Mouse (Mus musculus): ENCODE results near the gene Rapgef2.

Rapgef2 gene

DNA sequence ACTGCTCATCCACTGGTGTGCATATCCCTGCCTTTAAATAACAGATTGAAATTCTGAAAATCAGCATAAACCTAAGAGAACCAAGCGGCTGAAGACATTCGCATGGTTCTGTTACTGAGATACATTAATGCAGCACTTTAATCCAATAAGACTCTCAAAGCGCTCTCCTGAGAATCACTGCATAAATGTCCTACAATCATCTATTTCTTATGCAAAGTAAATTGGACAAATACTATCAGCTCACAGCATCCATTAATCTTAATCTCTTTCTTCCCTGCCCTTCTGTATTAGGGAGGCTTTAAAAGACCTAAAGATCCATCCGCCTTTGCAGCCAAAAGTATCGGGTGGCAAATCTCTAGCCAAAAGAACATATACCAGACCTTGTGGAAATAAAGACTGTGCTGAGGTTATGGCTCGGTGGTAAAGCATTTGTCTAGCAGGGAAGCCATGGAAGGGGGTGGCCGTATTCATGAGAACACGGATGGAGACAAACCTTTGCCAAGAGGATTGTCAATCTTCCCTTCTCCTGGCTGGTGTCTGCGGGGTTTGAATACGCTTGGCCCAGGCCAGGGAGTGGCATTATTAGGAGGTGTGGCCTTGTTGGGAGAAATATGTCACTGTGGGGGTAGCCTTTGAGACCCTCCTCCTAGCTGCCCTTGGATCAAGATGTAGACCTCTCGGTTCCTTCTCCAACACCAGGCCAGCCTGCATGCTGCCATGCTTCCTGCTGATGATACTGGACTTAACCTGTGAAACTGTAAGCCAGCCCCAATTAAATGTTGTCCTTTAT lies 10.3 kb downstream of the Rapgef2 start:
- no peak for DNase-seq

DNA sequence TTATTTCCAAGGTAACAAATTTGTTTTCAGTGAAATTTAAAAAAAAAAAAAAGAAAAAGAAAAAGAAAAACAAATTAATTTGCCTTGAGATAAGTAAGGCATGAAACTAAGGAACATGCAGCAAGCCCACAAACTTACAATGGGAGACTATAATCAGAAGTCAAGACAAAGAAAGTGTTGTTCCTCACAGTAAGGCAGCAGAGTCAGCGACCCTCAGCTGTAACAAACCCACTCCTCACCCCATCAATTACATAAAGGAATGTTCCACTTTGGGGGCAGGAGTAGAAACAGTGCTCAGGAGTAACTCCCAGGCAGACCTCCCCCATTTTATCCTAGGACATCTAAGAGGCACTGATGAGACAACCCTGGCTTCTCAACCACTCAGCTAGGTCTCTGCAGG lies 13.0 kb downstream of the Rapgef2 start:
- no peak for DNase-seq

DNA sequence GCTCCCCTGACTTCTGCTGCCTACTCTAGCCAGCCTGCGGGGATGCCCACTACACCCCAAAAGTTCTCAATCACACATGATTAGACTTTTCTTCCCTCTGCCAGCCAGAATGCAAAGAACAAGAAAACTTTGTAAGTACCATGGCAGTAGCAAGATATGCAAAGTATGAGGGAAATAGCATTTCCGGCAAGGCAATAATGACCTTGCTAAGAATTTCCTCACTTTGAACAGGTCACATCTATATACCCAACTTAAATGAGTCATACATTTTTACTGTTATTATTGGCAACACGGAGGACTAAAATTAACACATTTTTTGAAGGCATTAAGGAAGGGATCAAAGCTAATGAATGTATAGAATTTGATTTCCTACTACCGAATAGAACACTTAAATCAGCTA lies 13.4 kb downstream of the Rapgef2 start:
- DNase-seq, result no peak

DNA sequence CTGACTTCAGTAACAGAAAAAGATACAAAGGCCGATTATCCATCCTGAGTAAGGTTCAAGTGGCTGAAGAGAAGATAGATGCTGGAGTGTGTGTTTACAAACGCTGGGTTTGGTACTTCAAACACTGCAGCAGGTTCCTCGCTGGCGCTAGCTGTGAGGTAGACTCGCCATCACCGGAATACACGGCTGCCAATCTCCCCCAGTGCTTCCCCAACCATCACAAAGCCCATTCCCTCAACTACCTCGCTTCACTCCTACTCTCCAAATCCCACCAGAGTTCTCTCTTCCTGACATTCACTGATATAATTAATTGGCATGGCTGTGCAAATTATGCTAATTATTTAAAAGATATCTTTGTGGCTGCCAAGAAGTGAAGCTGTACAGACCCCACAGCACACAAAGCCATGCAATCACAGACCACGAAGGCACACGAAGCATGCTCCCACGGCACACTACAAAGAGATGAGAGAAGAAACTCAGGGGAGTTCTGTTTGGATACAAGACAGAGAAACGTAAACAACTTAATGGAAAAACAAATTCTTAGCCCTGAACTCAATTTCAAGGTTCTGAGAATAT lies 15.2 kb downstream of the Rapgef2 start:
- DNase-seq, result no peak

DNA sequence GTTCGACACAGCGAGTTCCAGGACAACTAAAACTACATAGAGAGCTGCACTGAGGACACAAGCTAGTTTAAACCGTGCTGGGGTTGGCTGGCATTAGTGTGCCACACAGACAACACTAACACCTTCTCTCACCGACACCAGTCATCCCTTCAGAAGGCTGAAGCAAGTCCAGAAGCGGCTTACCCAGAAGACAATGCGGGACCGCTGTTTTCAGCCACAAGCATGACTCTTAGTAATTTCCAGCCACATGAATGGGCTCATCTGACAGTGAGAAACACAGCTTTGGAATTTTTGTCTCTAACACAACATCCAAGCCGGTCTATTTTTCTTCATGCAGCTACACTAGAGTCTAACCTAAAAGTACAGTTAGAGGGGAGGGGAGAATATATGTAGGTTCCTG lies 16.4 kb downstream of the Rapgef2 start:
- DNase-seq, result no peak

DNA sequence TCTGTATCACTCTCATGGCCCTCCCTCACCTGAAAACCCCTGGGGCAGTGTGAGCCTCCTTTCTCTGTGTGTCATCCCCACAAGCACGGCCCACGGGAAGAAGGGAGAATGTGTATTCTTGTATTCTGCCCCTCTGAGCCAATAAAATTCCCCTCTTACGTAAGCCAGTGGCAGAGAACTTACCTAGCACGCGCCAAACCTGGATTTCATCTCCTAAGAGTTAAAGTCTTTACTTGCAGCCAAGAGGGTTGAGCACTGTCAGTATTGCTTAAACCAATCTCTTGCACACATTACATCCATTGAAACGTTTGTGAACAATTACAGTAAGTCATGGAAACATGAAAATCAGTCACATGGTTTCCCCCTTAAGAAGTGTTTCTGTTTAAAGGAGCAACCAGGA lies 19.3 kb downstream of the Rapgef2 start:
- DNase-seq, result no peak

DNA sequence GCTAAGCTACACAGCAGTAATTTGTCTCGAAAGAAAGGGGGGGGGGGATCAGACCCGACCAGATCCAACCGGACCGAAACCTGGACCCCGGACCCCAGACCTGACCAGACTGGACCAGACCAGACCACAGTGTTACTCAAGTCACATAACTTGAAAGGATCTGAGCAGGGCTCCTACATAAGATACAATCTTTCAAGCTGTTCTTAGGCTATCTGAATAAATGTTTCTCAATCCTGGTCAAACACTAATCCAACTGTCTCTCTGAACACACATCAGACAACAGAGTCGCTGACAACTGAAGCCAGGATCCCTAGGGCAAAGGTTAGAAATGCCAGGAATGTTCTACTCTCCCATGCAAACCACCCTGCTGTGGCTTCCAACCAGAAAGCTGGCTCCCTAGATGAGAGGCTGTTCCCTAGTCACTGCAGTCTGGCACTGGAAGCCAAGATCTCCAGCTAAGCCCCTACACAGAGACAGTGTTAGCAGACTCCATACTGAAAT lies 24.5 kb downstream of the Rapgef2 start:
- DNase-seq, result peak; percentile 28 to 38

DNA sequence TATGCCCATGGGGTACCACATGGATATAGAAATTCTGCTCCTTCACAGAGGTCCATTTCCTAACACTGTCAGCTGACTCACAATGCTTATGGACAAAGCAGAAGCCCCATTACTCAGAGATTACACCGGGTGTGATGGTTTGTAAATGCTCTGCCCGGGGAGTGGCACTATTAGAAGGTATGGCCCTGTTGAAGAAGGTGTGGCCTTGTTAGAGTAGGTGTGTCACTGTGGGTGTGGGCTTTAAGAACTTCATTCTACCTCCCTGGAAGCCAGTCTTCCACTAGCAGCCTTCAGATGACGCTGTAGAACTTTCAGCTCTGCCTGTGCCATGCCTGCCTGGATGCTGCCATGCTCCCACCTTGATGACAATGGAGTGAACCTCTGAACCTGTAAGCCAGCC lies 32.3 kb downstream of the Rapgef2 start:
- no peak for DNase-seq

DNA sequence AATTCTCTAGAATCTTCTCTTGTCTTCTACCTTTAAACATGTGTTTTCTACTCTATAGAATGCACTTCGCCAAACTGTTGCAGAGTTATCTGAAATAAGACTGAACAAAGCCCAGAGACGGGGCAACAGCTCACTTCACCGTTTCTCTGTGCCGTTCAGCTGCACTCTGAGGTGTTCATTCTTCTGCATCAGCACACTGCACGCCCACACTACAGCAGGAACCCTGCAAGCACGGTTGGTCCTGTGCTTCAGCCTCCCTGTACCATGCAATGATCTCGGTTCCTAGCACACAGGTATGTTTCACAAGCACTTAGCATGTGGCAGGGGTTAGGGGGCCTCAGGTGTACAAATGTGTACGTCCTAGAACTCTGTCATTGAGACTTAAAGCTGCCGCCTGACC lies 32.9 kb downstream of the Rapgef2 start:
- DNase-seq, result no peak

DNA sequence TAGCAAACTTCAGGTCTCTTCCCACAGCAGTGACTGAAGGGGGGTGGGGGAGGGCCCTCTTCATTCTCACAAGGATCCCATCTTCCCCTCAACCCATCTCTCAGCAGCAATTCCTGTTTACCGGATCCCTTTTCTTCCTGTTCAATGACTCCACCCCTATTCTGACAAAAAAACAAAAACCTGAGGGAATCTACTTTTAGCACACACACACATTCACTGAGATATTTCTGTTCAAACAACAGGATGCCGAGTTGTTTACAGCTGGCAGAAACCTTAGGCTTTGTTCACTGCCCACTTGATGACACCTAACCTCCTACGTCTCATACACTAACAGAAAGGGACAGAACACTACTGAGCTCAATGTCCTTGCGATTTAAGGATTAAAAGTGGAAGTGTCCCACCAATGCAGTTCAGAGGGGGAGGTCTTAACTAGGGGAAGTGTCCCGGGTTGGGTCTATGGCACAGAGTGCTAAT lies 33.4 kb downstream of the Rapgef2 start:
- no peak for DNase-seq

DNA sequence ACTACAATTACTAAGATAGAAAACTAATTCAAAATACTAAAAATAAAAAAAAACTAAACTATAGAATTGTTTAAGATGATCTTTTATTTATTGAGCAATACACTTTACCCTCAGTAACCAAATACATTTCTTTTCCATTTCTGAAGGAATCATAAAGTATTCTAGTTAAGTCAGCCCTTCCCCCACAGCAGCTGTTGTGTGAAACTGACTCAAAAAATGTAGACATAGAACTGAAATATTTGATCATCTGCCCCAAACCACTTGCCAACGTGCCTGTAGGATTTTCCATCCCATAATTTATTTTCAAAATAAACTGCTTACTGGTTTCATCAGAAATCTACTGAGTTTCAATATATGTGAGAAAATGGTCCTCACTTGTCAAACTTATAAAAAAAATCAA lies 36.4 kb downstream of the Rapgef2 start:
- DNase-seq, result peak; percentile 42 to 44

DNA sequence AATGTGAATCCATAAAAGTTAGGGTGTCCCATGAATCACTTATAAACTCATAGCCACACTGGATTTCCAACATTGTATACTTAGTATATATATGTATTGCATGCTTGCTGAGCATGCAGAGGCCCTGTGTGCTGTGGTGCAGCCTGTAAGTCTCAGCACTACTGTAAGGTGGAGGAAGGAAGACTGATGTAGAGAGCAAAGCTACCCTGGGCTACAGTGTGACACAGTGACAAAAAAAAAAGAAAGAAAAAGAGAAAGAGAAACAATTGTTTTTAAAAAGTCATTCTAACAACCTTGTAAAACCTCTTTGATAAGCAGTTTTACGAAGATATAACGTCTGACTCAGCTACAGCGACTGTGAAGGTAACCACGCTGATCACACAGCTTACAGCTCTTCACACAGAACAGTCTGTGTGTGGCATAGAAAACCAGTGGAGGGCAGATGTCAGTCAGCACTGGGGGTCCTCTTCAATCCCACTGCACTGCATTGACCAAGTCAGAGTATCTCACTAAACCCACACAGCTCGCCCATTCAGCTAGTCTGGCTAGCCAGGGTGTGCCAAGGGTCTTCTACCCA lies 37.6 kb downstream of the Rapgef2 start:
- no peak for DNase-seq

DNA sequence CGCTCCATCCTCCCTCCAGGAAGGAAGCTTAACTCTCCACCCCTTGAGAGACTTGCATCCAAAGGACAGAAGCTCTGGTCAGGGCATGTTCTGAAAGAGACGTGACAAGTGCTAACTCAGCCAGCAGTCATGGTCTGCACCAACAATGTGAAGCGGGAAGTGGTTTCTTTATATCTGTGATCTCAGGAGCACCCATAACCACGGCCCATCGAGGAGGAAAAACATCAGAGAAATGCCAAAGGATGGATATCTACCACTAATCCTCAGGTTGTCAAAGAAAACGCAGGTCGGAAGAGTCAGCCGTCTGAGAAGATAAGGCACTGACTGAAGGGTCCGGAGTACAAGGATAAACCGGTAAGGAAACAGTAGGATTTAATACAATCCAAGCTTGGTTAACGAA lies 38.1 kb downstream of the Rapgef2 start:
- no peak for DNase-seq

DNA sequence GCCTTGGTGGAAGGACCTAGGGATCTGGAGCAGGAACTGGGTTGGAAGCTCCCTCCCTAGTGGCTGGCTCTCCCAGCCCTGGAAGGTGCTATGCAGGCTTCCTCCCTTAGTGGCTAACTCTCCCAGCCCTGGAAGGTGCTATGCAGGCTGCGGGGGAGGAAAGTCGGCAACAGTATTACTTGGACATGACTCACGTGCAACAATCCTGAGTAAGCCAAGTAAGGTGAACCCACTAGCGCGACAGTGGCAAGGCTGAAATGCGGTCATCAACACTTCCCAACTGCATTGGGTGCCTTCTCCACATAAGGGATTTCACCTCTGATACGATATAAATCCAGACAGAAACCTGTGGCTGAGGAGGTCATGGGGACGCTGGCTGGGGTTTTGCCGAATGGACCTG lies 42.0 kb downstream of the Rapgef2 start:
- no peak for DNase-seq

DNA sequence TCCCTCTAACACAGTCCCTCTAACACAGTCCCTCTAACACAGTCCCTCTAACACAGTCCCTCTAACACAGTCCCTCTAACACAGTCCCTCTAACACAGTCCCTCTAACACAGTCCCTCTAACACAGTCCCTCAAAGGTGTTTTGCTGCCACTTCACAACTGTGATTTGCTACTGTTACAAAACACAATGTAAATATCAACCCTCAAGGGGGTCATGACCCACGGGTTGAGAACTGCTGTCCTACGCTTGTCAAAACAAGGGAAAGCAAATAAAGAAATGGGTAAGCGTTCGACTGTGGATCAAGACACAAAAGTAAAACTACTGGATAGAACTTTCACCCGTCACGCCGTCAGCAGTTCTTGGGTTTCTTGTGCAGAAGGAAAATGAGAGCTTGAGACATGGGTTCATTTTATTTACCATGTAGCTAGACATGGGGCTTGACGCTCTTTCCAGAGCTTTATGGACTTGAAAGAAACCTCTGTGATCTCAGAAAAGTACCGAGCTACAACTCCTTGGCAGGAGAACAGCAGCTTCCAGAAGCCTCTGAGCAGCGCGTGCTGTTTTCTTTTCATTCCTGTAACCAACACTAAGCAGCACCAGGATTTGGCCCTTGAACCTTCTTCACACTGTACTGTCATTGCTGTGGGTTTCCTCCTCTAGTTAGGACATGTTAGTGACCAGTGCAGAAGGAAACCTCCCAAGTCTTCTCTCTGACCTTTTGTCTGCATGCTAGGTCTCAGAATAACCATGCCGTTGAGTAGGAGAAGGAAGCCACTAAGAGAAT lies 43.2 kb downstream of the Rapgef2 start:
- DNase-seq, result no peak

DNA sequence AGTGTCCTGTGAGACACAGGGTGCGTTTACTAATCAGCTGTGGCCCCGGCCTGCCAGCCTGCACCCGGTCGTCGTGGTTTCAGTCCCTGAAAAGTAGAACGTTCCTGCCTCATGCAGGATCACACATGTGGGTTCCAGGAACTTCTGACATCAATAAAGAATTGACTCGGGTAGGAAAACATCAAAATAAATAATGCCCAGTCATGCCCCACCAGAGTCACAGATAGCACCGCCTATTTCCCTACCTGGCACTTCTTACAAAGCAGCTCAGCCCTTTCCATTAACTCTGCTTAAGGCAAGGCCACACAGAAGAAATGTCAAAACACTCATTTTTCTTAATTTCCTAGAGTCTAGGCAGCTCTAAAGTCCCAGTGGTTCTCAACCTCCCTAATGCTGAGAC lies 44.0 kb downstream of the Rapgef2 start:
- DNase-seq, result no peak

DNA sequence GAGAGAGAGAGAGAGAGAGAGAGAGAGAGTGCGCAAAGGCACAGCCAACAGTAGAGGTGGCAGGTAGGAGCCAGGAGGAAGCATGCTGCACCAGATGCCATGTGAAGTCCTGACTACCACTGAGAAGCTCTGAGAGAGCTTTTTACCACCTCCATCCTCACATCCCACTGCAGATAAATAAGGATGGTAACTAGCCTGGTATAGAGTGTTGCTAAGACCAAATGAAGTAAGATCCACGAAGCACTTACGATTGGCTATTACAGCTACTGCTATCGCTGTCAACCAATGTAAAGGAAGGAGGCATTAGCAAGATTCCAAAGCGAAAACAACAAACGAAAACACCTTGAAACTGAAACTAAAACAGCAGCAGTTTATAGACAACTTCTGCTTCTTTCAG lies 47.3 kb downstream of the Rapgef2 start:
- no peak for DNase-seq

DNA sequence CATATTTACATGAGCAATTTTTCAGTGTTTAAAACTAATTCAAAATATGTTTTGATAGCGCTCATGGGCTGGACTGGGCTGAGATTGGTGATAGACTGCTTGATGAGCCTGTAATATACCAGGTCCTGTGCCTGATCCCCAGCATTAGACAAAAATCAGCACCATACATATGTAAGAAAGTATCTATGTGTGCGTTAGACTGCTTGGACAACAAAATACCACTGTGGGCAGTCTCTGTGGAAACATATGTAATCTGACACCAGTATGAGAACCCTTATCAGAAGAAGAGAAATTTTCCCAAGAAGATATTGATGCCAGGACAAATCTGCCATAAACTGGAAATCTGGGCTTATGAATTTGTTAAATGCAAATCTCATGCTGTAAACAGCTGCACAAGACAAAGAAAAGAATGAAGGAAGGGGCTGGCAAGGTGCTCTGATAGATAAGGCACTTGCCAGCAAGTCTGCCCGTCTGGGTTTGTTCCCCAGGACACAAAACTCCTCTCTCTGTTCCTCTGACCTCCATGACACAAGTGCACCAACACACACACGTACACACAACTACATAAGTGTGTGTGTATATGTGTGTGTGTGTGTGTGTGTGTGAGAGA lies 47.8 kb downstream of the Rapgef2 start:
- DNase-seq, result no peak

DNA sequence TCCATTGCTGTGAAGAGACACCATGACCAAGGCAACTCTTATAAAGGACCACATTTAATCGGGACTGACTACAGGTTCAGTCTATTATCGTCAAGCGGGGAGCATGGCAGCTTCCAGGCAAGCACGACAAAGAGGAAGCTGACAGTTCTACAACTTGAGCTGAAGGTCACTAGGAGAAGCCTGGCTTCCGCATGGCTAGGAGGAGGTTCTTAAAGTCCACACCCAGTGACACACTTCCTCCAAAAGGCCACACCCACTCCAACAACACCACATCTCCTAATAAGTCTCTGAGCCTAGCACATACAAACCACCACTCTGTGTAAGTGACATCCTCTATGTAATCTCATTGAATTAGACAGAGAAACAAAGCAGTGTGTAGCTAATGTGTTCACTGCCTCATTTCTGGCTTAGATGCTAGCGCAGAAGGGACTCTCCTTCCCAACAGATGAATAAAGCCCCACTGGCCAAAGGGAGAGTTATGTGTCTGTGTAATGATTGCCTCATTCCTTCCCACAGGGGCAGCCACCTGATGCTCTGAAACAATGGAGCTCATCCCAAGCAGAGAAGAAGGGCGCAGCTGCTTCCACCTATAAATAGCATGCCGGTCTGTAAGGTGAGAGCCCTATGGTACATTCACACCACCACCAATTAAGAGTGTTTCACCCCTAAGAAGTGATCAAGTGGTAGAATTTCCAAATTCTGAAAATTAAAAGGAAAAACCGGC lies 48.5 kb downstream of the Rapgef2 start:
- no peak for DNase-seq

DNA sequence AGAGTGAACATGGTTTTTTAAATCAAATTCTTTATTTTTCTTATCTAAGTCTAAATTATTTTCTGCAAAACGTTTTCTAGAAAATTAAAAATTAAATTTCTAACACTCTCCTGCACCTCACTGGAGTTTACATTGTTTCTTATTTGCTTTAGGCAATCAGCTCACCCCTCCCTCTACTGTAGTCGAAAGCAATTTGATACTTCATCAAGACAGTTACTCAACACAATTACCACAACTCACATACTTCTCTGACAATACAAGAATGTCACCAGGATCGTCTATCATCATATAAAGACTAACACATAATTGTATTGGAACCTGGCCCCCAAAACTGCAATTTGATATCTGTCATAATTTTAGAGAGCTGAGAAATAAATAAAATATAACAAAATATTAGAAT lies 51.8 kb downstream of the Rapgef2 start:
- DNase-seq, result no peak

DNA sequence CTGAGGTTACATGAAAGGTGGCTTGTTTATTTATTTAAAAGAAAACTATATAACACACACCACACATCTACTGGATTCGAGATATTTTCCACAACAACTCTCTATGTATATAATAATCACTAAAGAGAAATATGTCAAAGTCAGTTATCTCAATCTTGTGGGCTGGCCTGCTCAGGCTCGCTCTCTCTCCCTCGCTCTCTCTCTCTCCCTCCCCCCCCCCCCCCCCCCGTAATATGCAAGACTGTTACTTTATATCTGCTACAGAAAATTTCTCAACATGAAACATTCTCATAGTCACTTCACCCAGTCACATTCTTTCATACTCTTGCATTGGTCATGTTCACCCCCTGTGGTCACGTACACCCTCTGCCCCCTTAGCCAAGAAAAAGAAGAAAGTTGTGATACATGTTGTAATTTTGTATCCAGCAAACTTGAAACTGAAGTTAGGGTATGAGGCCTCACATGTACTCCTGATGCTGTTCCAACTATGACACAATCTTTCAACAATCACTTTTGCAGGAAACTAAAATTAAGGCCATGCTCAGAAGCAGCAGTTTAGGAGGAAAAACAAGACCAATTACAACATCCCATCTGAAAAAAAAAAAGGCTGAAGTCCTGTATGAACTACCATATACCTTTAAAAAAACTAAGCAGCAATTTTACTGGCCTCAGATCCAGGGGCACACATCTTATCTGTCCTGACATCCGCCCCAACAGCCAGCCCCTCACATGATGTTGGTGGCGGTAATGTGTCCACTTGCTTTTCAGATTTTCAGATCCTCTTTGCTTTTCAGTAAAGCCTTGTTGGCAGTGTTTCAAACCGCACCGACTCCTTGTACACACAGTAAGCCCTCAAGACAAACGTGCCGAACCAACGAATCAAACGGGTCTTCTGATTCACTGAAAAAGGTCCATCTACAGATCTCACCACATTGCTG lies 52.6 kb downstream of the Rapgef2 start:
- DNase-seq, result no peak

Measured in cerebellum, adult 18-20 months (tissue).